In the genomic region with DNA sequence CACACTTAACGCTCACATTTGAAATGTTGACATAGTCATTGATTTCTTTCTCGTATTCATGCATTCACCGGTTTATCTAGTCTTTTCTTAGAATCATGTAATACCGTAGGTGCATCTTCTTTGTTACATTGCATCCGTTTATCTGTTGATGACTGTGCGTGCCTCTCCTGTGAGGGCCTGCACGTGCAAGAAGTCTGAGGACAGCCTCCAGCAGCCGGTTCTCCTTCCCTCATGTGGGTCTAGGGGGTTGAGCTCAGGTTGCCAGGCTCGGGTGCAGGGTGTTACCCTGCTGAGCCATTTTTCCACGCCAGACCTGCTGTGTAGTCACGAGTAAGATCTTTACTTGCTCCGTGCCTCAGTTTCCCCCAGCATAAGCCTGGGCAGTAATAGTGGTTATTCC, we compare ENCODE assay signal across 8 mouse cellular contexts. TPM values are rescaled to one million over a fixed set of nuclear protein-coding genes. Genes with fewer than 3 reads are reported as not detected.
DNase-seq lines count a peak whose midpoint lies in the region; ATAC-seq and TF ChIP-seq lines count a peak whose summit lies in the region.

No protein-coding gene starts in this region.

- H3K4me1 ChIP-seq in forebrain, embryonic 11.5 days (replicated peaks; ENCODE audit: control insufficient read depth, insufficient read depth, low read length) = peaks cover 9% of the 10 kb centered on the region
- H3K4me1 ChIP-seq in forebrain, postnatal 0 days (ENCODE audit: insufficient read depth) = peaks cover 10% of the 10 kb centered on the region
- peaks cover 9% of the 10 kb centered on the region for H3K4me1 ChIP-seq in testis, adult 2 months (ENCODE audit: control insufficient read depth, insufficient read depth, low read length)
- peaks cover 61% of the 10 kb centered on the region for H3K4me1 ChIP-seq in liver, embryonic 11.5 days (replicated peaks; ENCODE audit: control insufficient read depth, insufficient read depth, low read length)

- no peak overlapping the region for H3K4me3 ChIP-seq in forebrain, embryonic 11.5 days (ENCODE audit: low read depth, low read length)
- H3K4me3 ChIP-seq in forebrain, postnatal 0 days (ENCODE audit: low read depth, low read length) = no peak overlapping the region
- H3K4me3 ChIP-seq in testis, adult 2 months (ENCODE audit: control insufficient read depth, low read depth, low read length) = no peak overlapping the region
- peak overlapping the region; percentile 83 for H3K4me3 ChIP-seq in liver, embryonic 11.5 days (ENCODE audit: low read depth, low read length)

- no peak for ATAC-seq in forebrain, embryonic 11.5 days (replicated peaks; ENCODE audit: low FRiP score)
- ATAC-seq in forebrain, postnatal 0 days = no peak
- ATAC-seq in liver, embryonic 11.5 days (replicated peaks; ENCODE audit: low FRiP score) = peak; percentile 30; the same call in 1 of the 2 replicates

- H3K9ac ChIP-seq in forebrain, embryonic 11.5 days (ENCODE audit: low read length) = no peak overlapping the region
- no peak overlapping the region for H3K9ac ChIP-seq in forebrain, postnatal 0 days
- peak overlapping the region; percentile 93 for H3K9ac ChIP-seq in liver, embryonic 11.5 days (ENCODE audit: low read depth, low read length)

- TF ChIP-seq POLR2A in testis, adult 2 months (IDR thresholded peaks at IDR 0.05; ENCODE audit: control insufficient read depth, low read depth, low read length) = no peak

- H3K4me2 ChIP-seq in forebrain, embryonic 11.5 days (ENCODE audit: low read depth, low read length, severe bottlenecking) = peak overlapping the region; percentile 22; the same call in 1 of the 2 replicates
- H3K4me2 ChIP-seq in forebrain, postnatal 0 days (ENCODE audit: low read depth) = no peak overlapping the region
- peak overlapping the region; percentile 82 for H3K4me2 ChIP-seq in liver, embryonic 11.5 days

- H3K27ac ChIP-seq in forebrain, embryonic 11.5 days (ENCODE audit: low read depth, low read length) = no peak overlapping the region
- H3K27ac ChIP-seq in forebrain, postnatal 0 days (ENCODE audit: low read depth, low read length) = no peak overlapping the region
- H3K27ac ChIP-seq in testis, adult 2 months (ENCODE audit: control insufficient read depth, insufficient read depth, low read depth, low read length) = peak overlapping the region; percentile 40
- peak overlapping the region; percentile 96 for H3K27ac ChIP-seq in liver, embryonic 11.5 days (ENCODE audit: low read depth, low read length)

- no peaks in the 10 kb centered on the region for H3K27me3 ChIP-seq in forebrain, embryonic 11.5 days (ENCODE audit: control insufficient read depth, insufficient read depth, low read length)
- no peaks in the 10 kb centered on the region for H3K27me3 ChIP-seq in forebrain, postnatal 0 days (ENCODE audit: insufficient read depth, low read length)
- no peaks in the 10 kb centered on the region for H3K27me3 ChIP-seq in testis, adult 2 months (ENCODE audit: control insufficient read depth, insufficient read depth, low read length)
- no peaks in the 10 kb centered on the region for H3K27me3 ChIP-seq in liver, embryonic 11.5 days (replicated peaks; ENCODE audit: control insufficient read depth, insufficient read depth, low read length)

- DNase-seq in forebrain, embryonic 11.5 days (ENCODE audit: low spot score) = no peak
- no peak for DNase-seq in forebrain, postnatal 0 days
- no peak for DNase-seq in testis, postnatal 14 days (ENCODE audit: low spot score)
- no peak for DNase-seq in liver, embryonic 11.5 days (ENCODE audit: low spot score)
- DNase-seq in testis, postnatal 10 days (ENCODE audit: low spot score) = peak; percentile 45
- DNase-seq in thymus, postnatal 14 days = no peak
- DNase-seq in cerebellum, adult 9-10 months = no peak

- WGBS in forebrain, embryonic 11.5 days = 78% methylated on average over 12 of the region's 12 CpGs
- 74% methylated on average over 12 of the region's 12 CpGs for WGBS in forebrain, postnatal 0 days
- 45% methylated on average over 12 of the region's 12 CpGs for WGBS in liver, embryonic 11.5 days

- no peaks in the 10 kb centered on the region for H3K36me3 ChIP-seq in forebrain, embryonic 11.5 days (ENCODE audit: control insufficient read depth, insufficient read depth, low read length)
- H3K36me3 ChIP-seq in forebrain, postnatal 0 days (ENCODE audit: insufficient read depth) = no peaks in the 10 kb centered on the region
- no peaks in the 10 kb centered on the region for H3K36me3 ChIP-seq in testis, adult 2 months (ENCODE audit: control insufficient read depth, insufficient read depth, low read length)
- H3K36me3 ChIP-seq in liver, embryonic 11.5 days (ENCODE audit: control insufficient read depth, insufficient read depth, low read length) = no peaks in the 10 kb centered on the region

- no peak for TF ChIP-seq CTCF in forebrain, postnatal 0 days (IDR thresholded peaks at IDR 0.05; ENCODE audit: low read depth)
- TF ChIP-seq CTCF in testis, adult 2 months (IDR thresholded peaks at IDR 0.05; ENCODE audit: control insufficient read depth, insufficient read depth, insufficient replicate concordance, low read depth, low read length) = no peak

- H3K9me3 ChIP-seq in forebrain, embryonic 11.5 days (ENCODE audit: control insufficient read depth, low read length) = no peaks in the 10 kb centered on the region
- no peaks in the 10 kb centered on the region for H3K9me3 ChIP-seq in forebrain, postnatal 0 days (ENCODE audit: low read length)
- H3K9me3 ChIP-seq in liver, embryonic 11.5 days (ENCODE audit: control insufficient read depth, low read length) = no peaks in the 10 kb centered on the region

RNA-seq across cellular contexts. Expression of a gene that starts 52.9 kb away (rescaled TPM):
- polyA plus RNA-seq in forebrain, embryonic 11.5 days (2014; fragmentation: Nextera tagmentation; extraction: Ambion mirVana) = 0.15 and 0.32 TPM in 2 replicates
- 11.2 and 17.8 TPM in 2 replicates for total RNA-seq in forebrain, postnatal 0 days (2014; rRNA removed)
- polyA plus RNA-seq in forebrain, postnatal 0 days (2015; fragmentation: Nextera tagmentation; extraction: Ambion mirVana) = 13.3 and 14.3 TPM in 2 replicates
- polyA plus RNA-seq in testis, adult 2 months (2012; rRNA removed) = 3.9 and 5.8 TPM in 2 replicates
- 0.15 and 0.31 TPM in 2 replicates for polyA plus RNA-seq in liver, embryonic 11.5 days (2014; fragmentation: Nextera tagmentation; extraction: Ambion mirVana)

Comparison
In these comparisons a context has a peak if more than half of its experiments do, and no peak if none do; other contexts are left out.
1. H3K27ac ChIP-seq: peak in testis, adult 2 months (single experiment) and liver, embryonic 11.5 days (single experiment); none in forebrain, embryonic 11.5 days (single experiment) and forebrain, postnatal 0 days (single experiment).